Mouse (Mus musculus) limb, embryonic 14.5 days (tissue): ENCODE results near the gene Ephb2. TPM values are rescaled to one million over a fixed set of nuclear protein-coding genes. Genes with fewer than 3 reads are reported as not detected.

ENCODE experiments used
- ATAC-seq: fragments of 200-750 bp; cut with Nextera tagmentation; 2 replicates; pipeline ENCODE4 v1.8.0; 2017; ENCODE audit warnings: low read depth, moderate number of reproducible peaks, moderate TSS enrichment; ENCODE audit not compliant: low FRiP score
- DNase-seq: peaks from one replicate; pipeline ENCODE4 v3.0.0-alpha.2; 2015; ENCODE audit warnings: low spot score
- H3K27ac ChIP-seq: fragments of 300-500 bp; sonication (generic); replicated peaks from 2 replicates; pipeline ENCODE4 v1.5.1; 2014; ENCODE audit warnings: low read depth, mild to moderate bottlenecking, low read length, moderate library complexity, mixed read lengths
- H3K27me3 ChIP-seq: fragments of 300-500 bp; sonication (generic); 2 replicates; pipeline ENCODE4 v1.6.1; 2014; ENCODE audit warnings: low read length, mixed read lengths; ENCODE audit not compliant: control insufficient read depth, insufficient read depth
- H3K36me3 ChIP-seq: fragments of 300-500 bp; sonication (generic); 2 replicates; pipeline ENCODE4 v1.6.1; 2014; ENCODE audit warnings: mild to moderate bottlenecking, low read length, moderate library complexity, mixed read lengths; ENCODE audit not compliant: control insufficient read depth, insufficient read depth
- H3K4me1 ChIP-seq: fragments of 300-500 bp; sonication (generic); 2 replicates; pipeline ENCODE4 v1.6.1; 2014; ENCODE audit warnings: antibody characterized with exemption, low read length, mixed read lengths; ENCODE audit not compliant: control insufficient read depth, insufficient read depth
- H3K4me2 ChIP-seq: fragments of 300-500 bp; sonication (generic); replicated peaks from 2 replicates; pipeline ENCODE4 v1.6.1; 2014; ENCODE audit warnings: low read depth, mild to moderate bottlenecking, low read length, moderate library complexity; ENCODE audit not compliant: severe bottlenecking
- H3K4me3 ChIP-seq: fragments of 300-500 bp; sonication (generic); replicated peaks from 2 replicates; pipeline ENCODE4 v1.5.1; 2014; ENCODE audit warnings: low read length
- H3K9ac ChIP-seq: fragments of 300-500 bp; sonication (generic); 2 replicates; pipeline ENCODE4 v1.6.1; 2014; ENCODE audit warnings: mild to moderate bottlenecking, low read depth, low read length, moderate library complexity; ENCODE audit not compliant: severe bottlenecking
- H3K9me3 ChIP-seq: fragments of 300-500 bp; sonication (generic); 2 replicates; pipeline ENCODE4 v1.6.1; 2016; ENCODE audit warnings: low read length; ENCODE audit not compliant: control insufficient read depth
- POLR2A ChIP-seq: fragments of 200-500 bp; IDR thresholded peaks from 2 replicates; pipeline ENCODE4 v1.8.0; 2012; ENCODE audit warnings: inconsistent platforms, mild to moderate bottlenecking, moderate library complexity, borderline replicate concordance; ENCODE audit not compliant: insufficient read depth, insufficient read length; ENCODE audit errors: extremely low read depth
- WGBS: fragments of 180-500 bp; shearing (Covaris S2); extraction: QIAGEN DNeasy Blood & Tissue Kit; methylation state at CpG from one replicate; pipeline ENCODE4 v1.1.7; 2014; 5-methylcytosine and 5-hydroxymethylcytosine counted together
- polyA plus RNA-seq, 2 experiments: library from polyadenylated mRNA; depleted of rRNA in 1 of 2; stranded (reverse) in 1 of 2; unstranded in 1 of 2; fragments of >200 nt; fragmentation: Nextera tagmentation in 1 of 2; extraction: Ambion mirVana in 1 of 2; gene quantifications; 2 replicates each; pipeline versions ENCODE4 v1.2.1 to v1.2.3; 2012 to 2014

Ephb2 gene
- polyA plus RNA-seq, 2 experiments = 17.9 to 45.2 TPM

- no peak overlapping the region for H3K4me3 ChIP-seq
- no peak overlapping the region for H3K4me2 ChIP-seq
- peaks cover 29% of the 10 kb centered on the region for H3K27me3 ChIP-seq
- H3K27ac ChIP-seq = no peak overlapping the region
- 0 out of 2 replicates have a peak, but pooled peaks cover 3% of the 10 kb centered on the region for H3K9me3 ChIP-seq
- no peak overlapping the region for H3K9ac ChIP-seq
- TF ChIP-seq POLR2A = no peak
- peaks cover 4% of the 10 kb centered on the region; the same call in 1 of the 2 replicates for H3K4me1 ChIP-seq
- no peak for DNase-seq
- no peaks in the 10 kb centered on the region for H3K36me3 ChIP-seq
- ATAC-seq = no peak
These were observed 199.8 kb downstream of the Ephb2 start for GRCm38 (mm10) chr4:136635995-136636394.

- 79% methylated on average over 11 of the region's 11 CpGs for whole genome bisulfite sequencing
- Histone ChIP-seq H3K27ac (no peak overlapping the region), H3K9ac (no peak overlapping the region), H3K4me1 (no peaks in the 10 kb centered on the region), H3K4me2 (no peak overlapping the region), H3K27me3 (0 out of 2 replicates have a peak, but pooled peaks cover 2% of the 10 kb centered on the region), H3K9me3 (0 out of 2 replicates have a peak, but pooled peaks cover 3% of the 10 kb centered on the region), H3K36me3 (no peaks in the 10 kb centered on the region), H3K4me3 (no peak overlapping the region)
- DNase-seq = no peak
- ATAC-seq = no peak
- TF ChIP-seq POLR2A = no peak
These were observed 204.4 kb downstream of the Ephb2 start for GRCm38 (mm10) chr4:136631237-136631994.

GRCm38 (mm10) chr4:136626590-136626989 lies 209.2 kb downstream of the Ephb2 start:
- Histone ChIP-seq H3K9ac (no peak overlapping the region), H3K9me3 (no peaks in the 10 kb centered on the region), H3K4me3 (no peak overlapping the region), H3K4me2 (no peak overlapping the region), H3K27me3 (no peaks in the 10 kb centered on the region), H3K4me1 (no peaks in the 10 kb centered on the region), H3K36me3 (no peaks in the 10 kb centered on the region), H3K27ac (no peak overlapping the region)
- WGBS = 59% methylated on average over 6 of the region's 6 CpGs
- ATAC-seq (no peak), DNase-seq (no peak)
- TF ChIP-seq POLR2A = no peak

- no peaks in the 10 kb centered on the region for H3K36me3 ChIP-seq
- H3K27ac ChIP-seq = no peak within 1 kb of the TSS
- no peak within 1 kb of the TSS for H3K4me3 ChIP-seq
- ATAC-seq (no peak), DNase-seq (no peak)
- no peaks in the 10 kb centered on the region for H3K4me1 ChIP-seq
- H3K4me2 ChIP-seq = no peak within 1 kb of the TSS
- H3K9me3 ChIP-seq = no peaks in the 10 kb centered on the region
- no peak for TF ChIP-seq POLR2A
- H3K9ac ChIP-seq = no peak within 1 kb of the TSS
- 49% methylated on average over 6 of the region's 6 CpGs for WGBS
- H3K27me3 ChIP-seq = no peaks in the 10 kb centered on the region
These were observed 213.4 kb downstream of the Ephb2 start, which contains the start of gene Lactbl1 for GRCm38 (mm10) chr4:136622388-136622787. Lactbl1 (plus strand) TSS chr4:136622621.

- ATAC-seq (no peak), DNase-seq (no peak)
- no peak for TF ChIP-seq POLR2A
- no peaks in the 10 kb centered on the region for H3K9me3 ChIP-seq
- H3K27ac ChIP-seq = no peak overlapping the region
- no peak overlapping the region for H3K9ac ChIP-seq
- H3K4me3 ChIP-seq = no peak overlapping the region
- no peak overlapping the region for H3K4me2 ChIP-seq
- H3K4me1 ChIP-seq = no peaks in the 10 kb centered on the region
- WGBS = 49% methylated on average over 5 of the region's 5 CpGs
- H3K36me3 ChIP-seq = no peaks in the 10 kb centered on the region
- no peaks in the 10 kb centered on the region for H3K27me3 ChIP-seq
These were observed 213.8 kb downstream of the Ephb2 start for GRCm38 (mm10) chr4:136621956-136622355.
